Mouse (Mus musculus) 3134 (cell line): ENCODE results near the gene Ccdc170.

Experiments
- DNase-seq: peaks from one replicate; pipeline ENCODE4 v3.0.0-alpha.2; 2011; ENCODE audit warnings: low spot score; ENCODE audit not compliant: insufficient read length; ENCODE audit errors: extremely low read depth

The Ccdc170 gene

DNA sequence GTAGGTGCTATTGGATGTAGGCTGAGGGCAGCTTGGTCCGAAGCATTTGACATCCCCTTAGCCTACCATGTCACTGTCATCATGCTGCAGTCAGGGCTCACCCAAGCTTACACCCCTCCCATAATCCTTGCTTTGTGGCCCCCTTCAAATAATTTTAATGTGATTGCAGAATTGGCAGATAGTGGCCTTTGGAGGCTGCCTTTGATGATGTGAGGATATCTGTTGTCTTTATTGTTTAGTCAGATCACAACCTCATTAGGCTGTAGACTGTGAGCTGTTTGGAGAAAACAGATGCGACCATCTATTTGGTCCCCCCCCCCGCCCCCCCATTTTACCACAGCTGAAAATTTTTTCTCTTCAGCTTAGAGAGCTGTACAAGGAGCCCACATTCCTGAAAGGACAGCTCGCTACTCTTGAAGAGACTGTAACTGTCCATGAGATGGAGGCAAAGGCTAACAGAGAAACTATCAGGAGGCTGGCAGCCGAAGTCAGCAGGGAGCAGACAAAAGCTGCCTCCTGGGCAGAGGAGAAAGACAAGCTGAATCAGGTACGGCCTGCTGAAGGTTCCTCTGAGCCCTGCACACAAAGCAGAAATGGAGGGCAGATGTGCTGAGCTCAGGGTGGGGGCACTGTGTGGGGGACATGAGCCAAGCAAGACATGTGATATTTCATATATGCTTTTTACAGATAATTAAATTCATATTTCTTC lies 38.2 kb downstream of the Ccdc170 start:
- no peak for DNase-seq

- no peak for DNase-seq
Observed at GRCm38 (mm10) chr10:4522116-4522515, 39.8 kb downstream of the Ccdc170 start.

- DNase-seq = no peak
Observed at GRCm38 (mm10) chr10:4523078-4523477, 40.8 kb downstream of the Ccdc170 start.

GRCm38 (mm10) chr10:4528043-4528442 lies 45.7 kb downstream of the Ccdc170 start:
- DNase-seq = no peak

- no peak for DNase-seq
Observed at GRCm38 (mm10) chr10:4530638-4531235, 48.4 kb downstream of the Ccdc170 start.

DNA sequence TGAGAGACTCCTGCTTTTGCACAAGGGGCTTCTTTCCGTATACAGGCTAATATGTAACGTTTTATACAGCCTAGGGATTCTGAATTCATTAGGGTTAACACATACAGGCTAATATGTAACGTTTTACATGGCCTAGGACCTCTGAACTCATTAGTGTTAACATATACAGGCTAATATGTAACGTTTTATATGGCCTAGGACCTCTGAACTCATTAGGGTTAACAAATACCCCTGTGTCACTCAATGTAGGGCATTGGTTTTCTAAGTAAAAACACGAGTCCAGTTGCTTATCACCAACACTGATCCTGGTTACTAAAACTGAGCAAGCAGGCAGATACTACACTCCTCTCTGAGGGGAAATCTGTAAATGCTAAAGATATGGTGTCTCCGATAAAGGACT lies 49.6 kb downstream of the Ccdc170 start:
- DNase-seq = no peak

DNA sequence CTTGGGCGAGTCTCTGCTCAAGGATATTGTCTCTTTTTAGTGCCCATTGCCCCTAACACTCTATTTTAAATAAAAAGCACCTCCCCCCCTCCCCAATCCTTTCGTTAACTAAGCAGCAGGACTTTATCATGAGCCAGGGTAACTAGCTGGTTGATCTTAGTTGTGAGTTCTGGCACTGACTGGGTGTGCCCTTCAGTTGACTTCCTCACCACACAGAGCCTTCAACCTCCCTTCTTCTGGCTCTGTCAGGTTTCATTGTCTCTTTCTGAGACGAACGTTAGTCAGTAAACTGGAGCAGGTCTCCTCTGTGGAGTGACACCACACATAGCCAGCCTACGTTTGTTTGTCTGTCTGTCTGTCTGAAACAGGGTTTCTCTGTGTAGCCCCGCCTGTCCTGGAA lies 50.4 kb downstream of the Ccdc170 start:
- DNase-seq = no peak

DNA sequence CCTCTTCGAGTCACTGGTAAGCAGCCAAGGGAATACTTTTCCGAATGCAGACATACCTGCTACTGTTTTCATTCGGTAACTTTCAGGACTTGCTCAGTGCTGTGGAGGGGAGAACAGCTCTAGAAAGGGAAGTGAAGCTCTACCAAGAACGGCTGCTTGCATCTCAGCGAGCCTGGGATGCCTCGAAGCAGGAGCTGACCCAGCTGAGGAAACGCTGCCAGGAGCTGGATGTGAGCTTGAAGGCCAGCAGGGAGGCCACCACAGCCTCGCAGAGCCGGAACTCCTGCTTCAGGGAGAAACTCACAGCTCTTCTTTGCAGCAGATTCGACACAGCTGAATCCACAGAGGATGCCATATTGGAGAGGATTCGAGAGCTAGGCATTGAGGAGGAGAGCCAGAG lies 51.6 kb downstream of the Ccdc170 start:
- no peak for DNase-seq

- no peak for DNase-seq
Observed at GRCm38 (mm10) chr10:4545550-4545949, 63.2 kb downstream of the Ccdc170 start.

GRCm38 (mm10) chr10:4553442-4554119 lies 71.3 kb downstream of the Ccdc170 start:
- DNase-seq = no peak

- DNase-seq = no peak
Observed at GRCm38 (mm10) chr10:4556842-4557377, 74.6 kb downstream of the Ccdc170 start.

- no peak for DNase-seq
Observed at GRCm38 (mm10) chr10:4559132-4559531, 76.8 kb downstream of the Ccdc170 start.

- no peak for DNase-seq
Observed at GRCm38 (mm10) chr10:4565148-4565547, 82.8 kb downstream of the Ccdc170 start.

DNA sequence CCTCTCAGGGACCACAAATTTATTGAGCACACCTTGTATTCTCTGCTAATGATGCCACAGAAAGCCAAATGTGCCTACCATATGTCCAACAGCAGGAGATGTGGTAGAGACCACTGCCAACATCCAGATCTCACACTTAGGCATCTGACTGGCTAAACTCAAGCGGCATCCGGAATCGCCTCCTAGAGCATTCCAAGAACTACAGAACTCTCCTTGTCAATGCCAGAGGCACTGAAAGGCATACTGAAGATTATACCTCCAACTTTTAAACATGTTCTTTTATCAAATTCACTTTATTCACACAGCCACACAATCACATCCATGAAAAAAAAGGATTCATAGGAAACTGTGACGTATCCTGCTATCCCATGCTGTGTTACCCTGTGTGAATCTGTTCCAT lies 88.5 kb downstream of the Ccdc170 start:
- no peak for DNase-seq

DNA sequence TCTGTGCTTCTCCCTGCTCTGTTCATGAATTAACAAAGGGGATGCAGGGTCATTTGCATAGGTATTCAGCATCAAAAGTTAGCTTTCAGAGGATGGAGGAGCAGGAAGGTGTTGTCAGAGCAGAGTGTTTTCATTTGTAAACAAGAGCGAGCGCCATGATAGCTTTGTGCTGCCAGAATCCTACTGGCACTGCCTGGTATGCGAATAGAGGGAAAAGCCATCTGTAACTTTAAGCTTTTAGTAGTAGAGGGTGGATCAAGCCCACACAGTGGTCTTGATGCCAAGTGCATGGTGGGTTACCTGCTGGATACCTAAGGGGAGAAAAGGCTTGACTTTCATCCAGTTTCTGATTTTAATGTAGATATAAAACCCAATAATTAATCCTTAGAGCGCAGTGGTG lies 89.0 kb downstream of the Ccdc170 start:
- no peak for DNase-seq

DNA sequence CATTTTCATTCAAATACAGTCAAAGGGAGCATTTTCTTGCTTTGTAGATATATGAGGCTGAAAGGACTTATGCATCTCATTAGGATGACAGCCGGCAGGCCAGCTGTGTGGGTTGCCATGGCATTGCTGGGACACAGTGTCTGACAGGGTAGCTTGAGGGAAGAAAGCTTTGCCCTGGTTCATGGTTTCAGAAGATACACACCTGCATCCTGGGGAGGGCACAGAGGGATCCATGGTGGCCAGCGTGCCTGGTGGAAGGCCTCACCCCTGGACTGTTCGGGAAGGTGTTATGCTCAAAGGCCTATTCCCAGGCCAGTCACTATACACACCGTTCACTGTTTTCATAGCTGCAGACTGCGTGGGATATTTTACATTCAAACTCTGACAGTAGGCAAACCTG lies 99.6 kb downstream of the Ccdc170 start:
- no peak for DNase-seq

DNA sequence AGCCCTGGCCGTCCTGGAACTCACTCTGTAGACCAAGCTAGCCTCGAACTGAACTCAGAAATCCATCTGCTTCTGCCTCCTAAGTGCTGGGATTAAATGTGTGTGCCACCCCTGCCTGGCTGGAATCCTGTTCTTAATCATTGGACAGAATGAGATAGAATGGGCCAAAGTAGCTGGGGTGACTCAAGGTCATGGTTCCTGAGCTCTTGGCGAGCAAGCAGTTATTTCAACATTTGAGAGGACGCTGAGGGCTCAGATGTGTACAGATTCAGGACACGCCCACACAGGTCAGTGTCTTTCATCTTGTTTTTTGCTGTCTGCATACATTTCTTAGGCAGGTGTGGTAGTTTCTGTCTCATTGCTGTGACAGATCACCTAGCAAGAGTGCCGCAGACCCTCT lies 104.4 kb downstream of the Ccdc170 start:
- DNase-seq = no peak

DNA sequence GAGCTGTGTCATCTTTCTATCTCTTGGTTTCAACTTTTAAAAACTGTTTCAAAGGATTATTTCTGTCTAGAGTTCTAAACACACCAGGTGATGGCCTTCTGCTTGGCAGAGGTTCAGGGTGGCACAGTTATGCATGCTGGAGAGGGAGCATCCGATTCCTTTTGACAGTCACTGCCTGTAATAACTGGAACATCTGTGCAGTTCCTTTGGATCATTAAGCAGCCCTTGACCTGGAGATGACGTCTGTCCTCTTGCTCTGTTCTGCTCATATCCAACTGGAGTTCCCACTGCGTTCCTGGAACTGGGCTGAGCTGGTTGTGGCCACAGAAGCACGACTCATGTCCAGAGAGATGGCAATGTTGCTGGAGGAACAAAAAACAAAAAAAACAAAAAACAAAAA lies 107.3 kb downstream of the Ccdc170 start:
- DNase-seq = no peak

DNA sequence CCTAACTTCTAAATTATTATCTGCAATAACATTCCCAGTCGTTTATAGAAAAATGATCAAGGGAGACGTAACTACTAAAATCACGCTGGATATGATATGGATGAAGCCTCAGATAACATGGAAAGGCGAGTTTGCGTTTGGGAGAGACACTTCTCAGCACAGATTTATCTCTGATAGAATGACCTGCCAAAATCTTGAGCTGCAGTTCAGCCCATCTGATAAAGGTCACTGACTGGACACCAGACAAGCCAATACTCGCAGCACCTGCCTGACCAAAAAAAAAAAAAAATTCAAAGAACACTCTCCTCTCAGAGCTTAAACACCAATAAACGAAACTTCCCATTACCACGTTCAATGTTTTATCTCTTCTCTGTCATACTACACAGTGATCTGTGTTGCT lies 108.7 kb downstream of the Ccdc170 start:
- no peak for DNase-seq

DNA sequence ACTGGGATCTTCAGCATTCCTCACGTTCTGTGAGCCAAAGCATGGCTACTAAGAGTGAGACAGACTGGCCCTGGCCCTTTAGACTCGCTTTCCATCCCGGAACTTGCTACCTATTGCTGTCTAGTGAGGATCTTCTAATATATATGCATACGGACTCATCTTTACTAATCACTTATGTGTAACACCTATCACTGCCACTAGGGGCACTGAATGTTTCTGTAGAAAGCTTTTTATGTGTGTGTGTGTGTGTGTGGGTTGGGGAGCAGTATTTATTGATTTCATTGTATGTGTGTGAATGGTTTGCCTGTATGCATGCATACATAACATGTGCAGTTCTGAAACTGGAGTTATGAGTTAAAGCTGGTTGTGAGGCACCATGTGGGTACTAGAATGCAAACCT lies 111.5 kb downstream of the Ccdc170 start:
- no peak for DNase-seq

DNA sequence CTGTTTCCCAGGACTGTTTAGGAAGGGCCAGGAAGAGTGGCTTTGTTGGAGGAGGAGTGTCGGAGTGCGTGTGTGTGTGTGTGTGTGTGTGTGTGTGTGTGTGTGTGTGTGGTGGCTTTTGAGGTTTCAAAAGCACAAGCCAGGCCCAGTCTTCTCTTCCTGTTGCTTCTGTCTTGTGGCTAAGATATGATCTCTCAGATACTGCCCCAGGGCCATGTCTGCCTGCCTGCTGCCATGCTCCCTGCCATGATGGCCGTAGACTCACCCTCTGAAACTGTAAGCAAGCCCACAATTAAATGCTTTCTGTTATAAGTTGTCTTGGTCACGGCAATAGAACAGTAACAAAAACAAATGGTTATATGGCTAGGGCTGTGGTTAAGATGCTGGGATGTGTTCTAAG lies 114.9 kb downstream of the Ccdc170 start:
- no peak for DNase-seq
